Mouse (Mus musculus) layer of hippocampus, adult 2 months (tissue): Measurements from ENCODE around the gene Spata19. TPM values are rescaled to one million over a fixed set of nuclear protein-coding genes. Genes with fewer than 3 reads are reported as not detected.
A peak's percentile ranks its signal among the peaks of the same experiment; 100 is the strongest.

Source experiments
- DNase-seq, 2 experiments: peaks; one replicate each; pipeline ENCODE4 v3.0.0; 2022; ENCODE audit warnings: low spot score in 2 of 2
- H3K27ac ChIP-seq: fragments of 200-600 bp; 2 replicates; pipeline ENCODE4 v1.8.1; 2022
- H3K4me3 ChIP-seq: fragments of 200-600 bp; 2 replicates; pipeline ENCODE4 v1.8.1; 2022; ENCODE audit warnings: mild to moderate bottlenecking
- CTCF ChIP-seq: fragments of 200-600 bp; conservative IDR thresholded peaks from 2 replicates; pipeline ENCODE4 v1.8.1; 2022; ENCODE audit warnings: antibody characterized with exemption, mild to moderate bottlenecking, moderate library complexity
- total RNA-seq, 2 experiments: library from RNA; stranded (reverse); gene quantifications; 2 replicates each; pipeline ENCODE4 v1.2.3; 2021

Gene Spata19
- total RNA-seq, 2 experiments from 2014 or later = not detected

DNA sequence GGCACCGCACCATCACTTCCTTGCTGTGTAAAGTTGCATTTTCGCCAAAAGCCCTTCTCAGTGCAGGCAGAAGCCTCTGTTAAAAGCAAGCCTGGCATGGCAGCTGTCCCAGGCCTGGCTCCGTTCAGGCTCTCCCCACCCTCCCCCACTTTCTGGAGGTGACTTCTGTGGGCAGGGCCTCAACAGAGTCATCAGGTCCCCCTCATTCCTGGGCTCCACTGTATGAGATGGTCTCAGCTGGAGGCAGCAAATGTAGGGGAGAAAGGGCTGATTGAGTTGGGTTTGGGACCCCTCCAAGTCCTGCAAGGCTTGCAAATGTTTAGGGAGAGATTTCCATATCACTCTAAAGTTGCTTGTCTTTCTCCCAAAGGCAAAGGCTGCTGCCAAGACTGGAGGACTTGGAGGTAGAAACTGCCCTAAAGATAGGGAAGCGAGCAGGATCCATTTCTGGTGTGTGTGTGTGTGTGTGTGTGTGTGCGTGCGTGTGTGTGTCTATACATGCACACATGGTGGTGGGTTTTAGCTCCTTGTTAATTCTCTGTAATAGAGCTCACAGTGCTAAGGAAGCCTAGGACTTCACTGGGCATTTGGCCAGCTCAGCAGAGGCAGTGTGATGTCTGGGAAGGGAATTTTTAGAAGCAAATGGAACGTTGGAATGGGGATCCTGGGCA, 40.9 kb downstream of the Spata19 start:
- DNase-seq = peak in 1 of 2 experiments; percentile 23
- no peak for TF ChIP-seq CTCF
- Histone ChIP-seq H3K4me3 (no peak overlapping the region), H3K27ac (peak overlapping the region; percentile 46; the same call in 1 of the 2 replicates)

DNA sequence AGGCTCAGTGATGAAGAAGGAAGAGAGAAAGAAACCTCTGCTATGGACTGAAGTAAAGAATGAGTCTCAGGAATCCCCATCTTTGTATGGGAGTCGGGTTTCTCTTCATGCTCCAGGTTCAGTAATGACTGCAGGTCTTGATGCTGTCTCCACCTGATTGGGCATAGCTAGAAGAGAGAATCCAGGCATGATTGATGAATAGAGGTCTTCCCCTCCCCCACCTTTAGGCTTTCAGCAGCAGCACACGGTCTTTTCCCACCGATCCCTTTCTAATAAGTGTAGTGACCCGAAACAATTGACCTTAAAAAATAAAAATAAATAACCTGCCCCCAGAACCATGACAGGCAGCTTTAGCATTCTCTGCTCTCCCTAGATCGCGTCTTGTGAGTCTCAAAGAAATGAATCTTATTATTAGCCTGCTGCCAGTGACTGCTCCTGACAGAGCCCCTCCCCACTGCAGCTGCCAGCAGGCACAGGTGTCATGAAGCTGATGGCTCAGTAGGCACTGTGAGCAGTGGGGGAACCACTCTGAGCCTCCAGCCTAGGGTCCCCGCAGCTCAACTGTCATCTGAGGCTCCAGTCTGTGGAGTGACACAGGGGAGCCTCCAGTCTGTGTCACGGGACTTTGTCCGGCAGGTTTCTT, 53.3 kb downstream of the Spata19 start:
- no peak for DNase-seq
- Histone ChIP-seq H3K27ac (no peak overlapping the region), H3K4me3 (no peak overlapping the region)
- no peak for TF ChIP-seq CTCF

Other genes with a start within 250 kb of the Spata19 start
- gene Jam3, start 241.4 kb upstream of the Spata19 start, total RNA-seq = 10 to 100 TPM; 36.4 to 42.3 TPM
- gene Igsf9b, start 97.6 kb upstream of the Spata19 start, total RNA-seq = 10 to 100 TPM; 21.7 to 23.3 TPM